Mouse (Mus musculus): ENCODE results near the gene Lrrc75b.

GRCm38 (mm10) chr10:75552701-75553450, 7.3 kb downstream of the Lrrc75b start:
- no peak for TF ChIP-seq HCFC1 (IDR thresholded peaks at IDR 0.05; ENCODE audit: borderline replicate concordance, insufficient read depth, low read length)
- TF ChIP-seq ZNF384 (IDR thresholded peaks at IDR 0.05; ENCODE audit: low read depth, low read length) = no peak
- no peak for TF ChIP-seq MAFK (IDR thresholded peaks at IDR 0.05; ENCODE audit: insufficient read depth, low read depth, low read length)
- TF ChIP-seq CHD2 (IDR thresholded peaks at IDR 0.05; ENCODE audit: low read depth, low read length) = no peak
- no peak for TF ChIP-seq ZC3H11A (IDR thresholded peaks at IDR 0.05; ENCODE audit: borderline replicate concordance, low read depth, low read length)

All from ES-E14 (cell line).